Mouse (Mus musculus) forebrain, embryonic 16.5 days (tissue): ENCODE measurements at regions not wholly inside any gene's neighbourhood (a gene's known extent, or its start where the extent isn't known, plus 50 kb on each side); places are given as distances from the start of the nearest gene placed in this dataset.
A peak's percentile ranks its signal among the peaks of the same experiment; 100 is the strongest.

ENCODE experiments used
- ATAC-seq: fragments of 200-750 bp; cut with Nextera tagmentation; 2 replicates; pipeline ENCODE4 v1.8.0; 2017; ENCODE audit warnings: mild to moderate bottlenecking, moderate library complexity
- H3K27ac ChIP-seq: fragments of 300-500 bp; sonication (generic); 2 replicates; pipeline ENCODE4 v1.5.1; 2014; ENCODE audit warnings: low read length, control low read depth
- H3K27me3 ChIP-seq: fragments of 300-500 bp; sonication (generic); replicated peaks from 2 replicates; pipeline ENCODE4 v1.6.1; 2014; ENCODE audit warnings: low read length; ENCODE audit not compliant: control insufficient read depth, insufficient read depth
- H3K36me3 ChIP-seq: fragments of 300-500 bp; sonication (generic); 2 replicates; pipeline ENCODE4 v1.6.1; 2014; ENCODE audit not compliant: control insufficient read depth, insufficient read depth
- H3K4me1 ChIP-seq: fragments of 300-500 bp; sonication (generic); replicated peaks from 2 replicates; pipeline ENCODE4 v1.6.1; 2014; ENCODE audit warnings: low read length; ENCODE audit not compliant: control insufficient read depth, insufficient read depth
- H3K4me2 ChIP-seq: fragments of 300-500 bp; sonication (generic); 2 replicates; pipeline ENCODE4 v1.6.1; 2014; ENCODE audit warnings: mild to moderate bottlenecking, low read length, control low read depth
- H3K4me3 ChIP-seq: fragments of 300-500 bp; sonication (generic); replicated peaks from 2 replicates; pipeline ENCODE4 v1.5.1; 2014; ENCODE audit warnings: mild to moderate bottlenecking, low read length, control low read depth
- H3K9ac ChIP-seq: fragments of 300-500 bp; sonication (generic); replicated peaks from 2 replicates; pipeline ENCODE4 v1.6.1; 2014; ENCODE audit warnings: low read depth, low read length, control low read depth
- H3K9me3 ChIP-seq: fragments of 300-500 bp; sonication (generic); 2 replicates; pipeline ENCODE4 v1.6.1; 2016; ENCODE audit warnings: low read length; ENCODE audit not compliant: control insufficient read depth
- WGBS: fragments of 180-500 bp; shearing (Covaris S2); extraction: QIAGEN DNeasy Blood & Tissue Kit; methylation state at CpG from one replicate; pipeline ENCODE4 v1.1.7; 2014; 5-methylcytosine and 5-hydroxymethylcytosine counted together

DNA sequence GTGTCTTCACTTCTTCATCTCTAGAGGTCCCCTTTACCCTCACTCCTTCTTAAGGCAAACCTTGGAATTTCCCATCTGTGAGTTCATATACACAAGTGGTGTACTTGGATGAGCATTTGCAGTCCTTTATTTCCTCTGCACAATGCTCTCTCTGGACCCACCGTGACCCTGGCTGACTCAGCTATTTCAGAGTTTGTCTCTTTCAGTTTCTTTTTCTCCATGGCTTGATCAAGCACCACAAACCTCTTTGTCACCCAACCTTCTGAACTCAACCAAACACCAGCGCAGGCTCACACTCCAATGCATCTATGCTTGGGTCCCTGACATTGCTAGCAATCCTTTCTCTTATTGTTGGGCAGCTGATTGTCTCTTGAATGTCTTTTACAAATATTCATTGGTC is 118.0 kb upstream of the Runx1 start:
- Histone ChIP-seq H3K27me3 (no peaks in the 10 kb centered on the region), H3K4me1 (peaks cover 3% of the 10 kb centered on the region; the same call in 1 of the 2 replicates), H3K9me3 (no peaks in the 10 kb centered on the region), H3K4me2 (no peak overlapping the region), H3K27ac (no peak overlapping the region), H3K4me3 (no peak overlapping the region), H3K9ac (no peak overlapping the region), H3K36me3 (no peaks in the 10 kb centered on the region)
- WGBS, result 68% methylated on average over 2 of the region's 2 CpGs
- no peak for ATAC-seq

DNA sequence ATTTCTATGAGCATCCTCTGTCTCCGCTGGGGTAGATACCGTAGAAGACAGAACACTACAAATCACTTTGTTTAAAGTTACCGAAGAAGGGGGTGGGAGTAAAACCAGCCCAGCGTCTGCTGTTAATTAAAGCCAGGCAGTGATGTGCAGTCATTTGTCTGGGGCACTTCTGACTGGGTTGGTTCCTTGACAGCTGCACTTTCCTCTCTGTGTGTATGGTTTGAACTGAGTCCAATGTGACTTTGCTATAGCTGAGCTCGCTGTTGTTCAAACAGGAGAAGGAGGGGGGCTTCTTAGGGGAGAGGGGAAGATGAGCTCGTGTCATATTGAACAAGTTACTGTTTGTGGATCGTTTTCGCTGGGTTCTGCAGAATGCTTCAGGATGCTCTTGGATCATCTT is 113.7 kb upstream of the Runx1 start:
- H3K27ac ChIP-seq, result no peak overlapping the region
- no peaks in the 10 kb centered on the region for H3K27me3 ChIP-seq
- no peak overlapping the region for H3K4me3 ChIP-seq
- no peak for ATAC-seq
- H3K9ac ChIP-seq, result no peak overlapping the region
- no peaks in the 10 kb centered on the region for H3K9me3 ChIP-seq
- peaks cover 3% of the 10 kb centered on the region; the same call in 1 of the 2 replicates for H3K4me1 ChIP-seq
- 41% methylated on average over 8 of the region's 8 CpGs for WGBS
- no peak overlapping the region for H3K4me2 ChIP-seq
- no peaks in the 10 kb centered on the region for H3K36me3 ChIP-seq

DNA sequence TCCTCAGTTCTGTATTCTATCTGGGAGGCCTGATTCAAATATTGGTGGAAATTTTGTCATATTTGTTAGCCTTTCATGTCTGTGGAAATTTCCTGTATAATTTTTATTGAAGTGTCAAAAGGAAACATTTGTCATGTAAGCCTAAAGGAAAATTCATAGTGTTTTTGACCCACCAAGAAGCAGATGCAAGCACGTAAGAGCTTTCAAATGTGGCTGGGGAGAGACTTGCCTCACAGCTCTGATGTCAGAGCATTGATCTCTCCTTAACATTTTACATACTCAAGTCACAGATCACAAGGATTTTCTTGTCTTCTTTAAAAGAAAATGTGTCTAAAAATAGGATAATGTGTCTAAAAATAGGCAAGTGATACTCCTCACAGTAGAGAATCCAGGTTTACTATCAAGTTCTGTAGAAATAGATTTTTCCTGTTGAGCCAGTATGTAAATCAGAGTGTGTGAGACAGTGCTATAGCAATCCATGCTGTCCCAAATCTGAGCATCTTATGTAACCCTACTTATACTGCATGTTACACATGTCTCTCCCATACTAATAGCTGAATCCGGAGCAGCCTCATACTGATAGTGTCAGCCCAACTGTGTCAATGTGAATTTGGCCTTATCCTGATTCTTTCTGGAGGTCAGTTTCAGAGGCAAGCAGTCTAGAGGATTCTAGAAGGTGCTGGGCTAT is 110.0 kb upstream of the Runx1 start:
- Histone ChIP-seq H3K9ac (no peak overlapping the region), H3K27me3 (no peaks in the 10 kb centered on the region), H3K36me3 (no peaks in the 10 kb centered on the region), H3K27ac (0 out of 2 replicates have a peak overlapping the region, but pooled peaks have one; percentile 20), H3K9me3 (no peaks in the 10 kb centered on the region), H3K4me1 (peaks cover 3% of the 10 kb centered on the region; the same call in 1 of the 2 replicates), H3K4me3 (no peak overlapping the region), H3K4me2 (no peak overlapping the region)
- no peak for ATAC-seq
- WGBS, result 84% methylated on average over 2 of the region's 2 CpGs

DNA sequence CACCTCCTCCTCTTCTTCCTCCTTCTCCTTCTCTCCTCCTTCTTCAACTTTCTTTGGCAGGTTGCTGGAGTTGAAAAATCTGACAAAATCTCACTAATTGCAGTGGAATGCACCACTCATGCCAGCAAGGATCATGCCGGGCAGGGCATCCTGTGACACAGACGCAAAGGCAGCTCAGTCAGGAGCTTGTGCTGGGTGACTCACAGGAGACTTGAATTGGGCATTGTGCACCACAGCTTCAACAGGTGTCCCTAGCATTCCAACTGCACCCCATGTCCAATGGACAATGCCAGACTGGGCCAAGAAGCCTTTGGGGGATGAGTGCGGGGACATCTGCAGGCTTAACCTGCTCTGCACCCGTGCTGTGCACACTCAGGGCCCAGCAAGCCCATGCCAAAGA is 104.2 kb upstream of the Runx1 start:
- H3K9me3 ChIP-seq, result no peaks in the 10 kb centered on the region
- H3K4me3 ChIP-seq, result no peak overlapping the region
- 87% methylated on average over 4 of the region's 4 CpGs for WGBS
- no peak for ATAC-seq
- H3K27me3 ChIP-seq, result no peaks in the 10 kb centered on the region
- no peak overlapping the region for H3K27ac ChIP-seq
- no peaks in the 10 kb centered on the region for H3K36me3 ChIP-seq
- no peak overlapping the region for H3K9ac ChIP-seq
- H3K4me2 ChIP-seq, result no peak overlapping the region
- H3K4me1 ChIP-seq, result no peaks in the 10 kb centered on the region

DNA sequence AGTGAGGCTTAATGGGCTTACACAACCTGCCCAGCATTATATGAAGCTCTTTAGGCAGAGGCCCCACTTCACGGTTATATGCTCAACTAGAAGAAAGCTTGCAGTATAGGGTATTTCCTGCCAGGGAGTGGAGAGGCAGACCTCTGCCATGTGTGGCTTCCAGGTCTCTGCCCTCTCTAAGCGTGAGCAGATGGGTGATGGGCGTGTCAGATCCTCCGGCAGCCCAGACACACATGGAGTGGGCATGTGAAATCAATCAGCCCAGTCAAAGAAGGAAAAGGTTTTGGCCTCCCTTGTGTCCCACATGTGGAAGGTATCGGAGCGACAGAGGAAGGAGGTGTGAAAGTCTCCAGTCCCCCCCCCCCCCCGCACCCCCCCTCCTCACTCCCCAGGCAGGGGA is 102.3 kb upstream of the Runx1 start:
- H3K27ac ChIP-seq, result no peak overlapping the region
- no peak overlapping the region for H3K4me2 ChIP-seq
- no peaks in the 10 kb centered on the region for H3K4me1 ChIP-seq
- H3K4me3 ChIP-seq, result no peak overlapping the region
- WGBS, result 65% methylated on average over 7 of the region's 7 CpGs
- ATAC-seq, result no peak
- H3K9ac ChIP-seq, result no peak overlapping the region
- H3K27me3 ChIP-seq, result no peaks in the 10 kb centered on the region
- no peaks in the 10 kb centered on the region for H3K36me3 ChIP-seq
- no peaks in the 10 kb centered on the region for H3K9me3 ChIP-seq

DNA sequence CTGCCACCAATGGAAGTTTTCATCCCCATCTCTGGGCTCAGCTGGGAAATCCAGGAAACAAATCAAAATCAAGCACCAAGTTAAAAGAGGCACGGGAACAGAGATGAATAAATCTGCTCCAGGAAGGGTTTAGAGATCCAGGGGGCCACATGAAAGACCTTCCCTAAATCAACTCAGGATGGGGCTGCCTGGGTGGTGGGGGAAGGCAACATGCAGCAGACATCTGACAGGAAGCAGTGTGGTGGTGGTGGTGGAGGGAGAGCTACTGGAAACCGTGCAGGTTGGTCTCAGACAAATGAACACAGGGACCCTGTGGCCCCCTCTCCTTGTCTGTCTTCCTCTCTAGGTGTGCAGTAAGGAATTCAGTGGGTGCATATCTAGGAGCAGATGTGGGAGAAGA is 101.7 kb upstream of the Runx1 start:
- no peak overlapping the region for H3K4me3 ChIP-seq
- ATAC-seq, result no peak
- no peaks in the 10 kb centered on the region for H3K27me3 ChIP-seq
- H3K9ac ChIP-seq, result no peak overlapping the region
- no peak overlapping the region for H3K4me2 ChIP-seq
- H3K4me1 ChIP-seq, result no peaks in the 10 kb centered on the region
- WGBS, result 50% methylated on average over 2 of the region's 2 CpGs
- no peak overlapping the region for H3K27ac ChIP-seq
- H3K36me3 ChIP-seq, result no peaks in the 10 kb centered on the region
- H3K9me3 ChIP-seq, result no peaks in the 10 kb centered on the region

DNA sequence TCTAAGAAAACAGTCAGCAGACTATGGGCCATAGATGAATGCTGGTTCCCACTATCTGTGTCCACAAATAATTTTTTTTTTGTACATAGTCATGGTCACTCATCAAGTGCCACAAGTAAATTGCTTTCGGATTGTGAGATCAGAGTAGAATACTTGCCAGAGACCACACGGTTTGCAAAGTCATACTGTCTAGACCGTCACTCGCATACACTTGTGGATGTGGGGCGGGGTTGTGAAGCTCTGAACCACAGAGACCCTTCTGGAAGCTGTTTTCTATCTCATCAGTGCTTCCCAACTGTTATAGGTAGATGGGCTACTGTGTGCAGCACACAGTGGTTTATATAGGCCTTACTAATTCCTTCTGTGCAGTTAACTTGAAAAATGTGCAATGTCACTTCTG is 100.9 kb upstream of the Runx1 start:
- H3K4me3 ChIP-seq, result no peak overlapping the region
- H3K4me1 ChIP-seq, result no peaks in the 10 kb centered on the region
- H3K27ac ChIP-seq, result no peak overlapping the region
- 86% methylated on average over 5 of the region's 5 CpGs for WGBS
- no peaks in the 10 kb centered on the region for H3K27me3 ChIP-seq
- H3K36me3 ChIP-seq, result no peaks in the 10 kb centered on the region
- ATAC-seq, result no peak
- no peaks in the 10 kb centered on the region for H3K9me3 ChIP-seq
- no peak overlapping the region for H3K9ac ChIP-seq
- H3K4me2 ChIP-seq, result no peak overlapping the region

DNA sequence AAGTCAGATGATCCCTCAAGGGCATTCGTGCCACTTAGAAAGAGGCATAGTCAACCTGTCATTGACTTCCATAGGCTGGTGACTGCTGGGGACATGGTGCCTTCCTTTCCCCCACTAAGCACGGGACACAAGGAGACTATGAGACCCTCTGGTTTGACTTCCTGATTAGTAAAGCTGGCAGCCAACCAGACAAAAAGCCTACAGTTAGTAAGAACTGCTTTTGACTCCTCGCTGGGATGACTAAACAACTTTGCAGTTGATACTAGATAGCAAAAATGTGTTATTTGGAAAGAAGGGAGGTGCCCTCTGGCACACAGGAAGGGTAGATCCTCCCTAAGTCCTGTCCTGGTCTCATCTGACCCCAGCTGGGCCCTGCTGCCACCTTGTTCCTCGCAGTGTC is 95.0 kb upstream of the Runx1 start:
- 84% methylated on average over 4 of the region's 4 CpGs for WGBS
- Histone ChIP-seq H3K4me3 (no peak overlapping the region), H3K9me3 (no peaks in the 10 kb centered on the region), H3K4me2 (no peak overlapping the region), H3K9ac (no peak overlapping the region), H3K36me3 (no peaks in the 10 kb centered on the region), H3K27me3 (no peaks in the 10 kb centered on the region), H3K27ac (no peak overlapping the region), H3K4me1 (no peaks in the 10 kb centered on the region)
- ATAC-seq, result no peak

DNA sequence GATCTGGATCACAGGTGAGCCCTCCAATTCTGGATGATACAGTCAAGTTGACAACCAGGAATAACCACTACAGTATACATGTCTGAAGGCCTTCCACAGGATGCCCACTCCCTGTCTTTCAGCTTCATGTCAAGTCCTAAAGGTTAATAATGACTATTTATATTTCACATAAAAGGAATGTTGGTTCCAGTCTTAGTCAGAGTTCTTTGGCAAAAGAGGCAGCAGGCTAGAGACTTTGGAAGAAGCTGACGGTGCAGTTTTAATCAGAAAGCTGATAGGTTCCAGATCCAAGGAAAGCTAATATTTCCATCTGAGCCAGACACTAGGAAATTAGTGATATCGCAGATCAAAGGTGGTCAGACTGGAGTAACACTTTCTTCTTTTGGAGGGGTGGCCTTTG is 91.4 kb upstream of the Runx1 start:
- H3K36me3 ChIP-seq, result no peaks in the 10 kb centered on the region
- no peak overlapping the region for H3K9ac ChIP-seq
- H3K9me3 ChIP-seq, result no peaks in the 10 kb centered on the region
- 93% methylated on average over 2 of the region's 2 CpGs for WGBS
- no peak for ATAC-seq
- H3K4me2 ChIP-seq, result no peak overlapping the region
- H3K27ac ChIP-seq, result no peak overlapping the region
- no peak overlapping the region for H3K4me3 ChIP-seq
- H3K27me3 ChIP-seq, result no peaks in the 10 kb centered on the region
- H3K4me1 ChIP-seq, result no peaks in the 10 kb centered on the region

DNA sequence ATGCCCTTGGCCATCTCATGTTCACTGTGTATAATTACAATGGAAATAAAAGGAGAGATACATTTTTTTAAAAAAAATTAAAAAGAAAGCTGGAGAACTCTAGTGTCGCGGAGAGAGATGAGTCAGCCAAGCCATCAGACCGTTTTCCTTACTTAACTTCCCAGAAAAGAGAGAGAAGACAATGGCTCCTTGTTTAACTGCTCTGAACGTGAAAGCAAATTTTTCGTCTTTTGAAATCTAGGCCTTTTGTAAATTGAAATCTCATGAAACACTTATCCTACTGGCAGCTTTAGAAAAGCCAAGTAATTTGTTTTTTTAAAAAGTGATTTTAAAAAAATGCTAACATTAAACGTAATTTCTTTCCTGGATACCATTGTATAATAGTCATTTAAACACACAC is 89.7 kb upstream of the Runx1 start:
- Histone ChIP-seq H3K4me2 (no peak overlapping the region), H3K4me3 (no peak overlapping the region), H3K4me1 (no peaks in the 10 kb centered on the region), H3K9ac (no peak overlapping the region), H3K27me3 (no peaks in the 10 kb centered on the region), H3K36me3 (no peaks in the 10 kb centered on the region), H3K27ac (no peak overlapping the region), H3K9me3 (no peaks in the 10 kb centered on the region)
- WGBS, result 40% methylated on average over 6 of the region's 6 CpGs
- no peak for ATAC-seq
